12 mouse cellular contexts compared by ENCODE assay signal in genomic region chr3:101713669-101714068, GRCm38 (mm10).
DNase-seq lines count a peak whose midpoint lies in the region; ATAC-seq and TF ChIP-seq lines count a peak whose summit lies in the region.
"Had no signal": no experiment of that assay in that cellular context is flagged by ENCODE, and none has a peak within 500 bp of the region (broad histone marks: within the 10 kb centered on the region; RNA-seq: fewer than 3 reads in every experiment).

No protein-coding gene starts in this region.

- no peak for DNase-seq in forebrain, postnatal 0 days
- no peak for DNase-seq in forebrain, embryonic 11.5 days (ENCODE audit: low spot score)
- no peak for DNase-seq in kidney, postnatal 10 days
- peak; percentile 55 for DNase-seq in R1 (ENCODE audit: low read depth, low spot score)
- DNase-seq in limb, embryonic 10.5 days (ENCODE audit: low spot score), result no peak
- DNase-seq in testis, postnatal 14 days (ENCODE audit: low spot score), result no peak
- DNase-seq in thymus, postnatal 36 days, result no peak
- DNase-seq: adrenal gland, postnatal 10 days; kidney, adult 2 months; layer of hippocampus, postnatal 36 days had no signal

- no peaks in the 10 kb centered on the region for H3K9me3 ChIP-seq in forebrain, postnatal 0 days (ENCODE audit: low read length)
- H3K9me3 ChIP-seq in forebrain, embryonic 11.5 days (ENCODE audit: control insufficient read depth, low read length), result no peaks in the 10 kb centered on the region
- no peaks in the 10 kb centered on the region for H3K9me3 ChIP-seq in kidney, embryonic 16.5 days (ENCODE audit: low read length)
- H3K9me3 ChIP-seq in limb, embryonic 10.5 days (replicated peaks), result no peaks in the 10 kb centered on the region
- H3K9me3 ChIP-seq: megakaryocyte, embryonic 14.5 days had no signal

- H3K4me2 ChIP-seq in forebrain, postnatal 0 days (ENCODE audit: low read depth), result 0 out of 2 replicates have a peak overlapping the region, but pooled peaks have one; percentile 26
- no peak overlapping the region for H3K4me2 ChIP-seq in forebrain, embryonic 11.5 days (ENCODE audit: low read depth, low read length, severe bottlenecking)
- 0 out of 2 replicates have a peak overlapping the region, but pooled peaks have one; percentile 36 for H3K4me2 ChIP-seq in kidney, embryonic 16.5 days (replicated peaks; ENCODE audit: low read depth, low read length)

- H3K36me3 ChIP-seq in forebrain, postnatal 0 days (ENCODE audit: insufficient read depth), result no peaks in the 10 kb centered on the region
- H3K36me3 ChIP-seq in forebrain, embryonic 11.5 days (ENCODE audit: control insufficient read depth, insufficient read depth, low read length), result no peaks in the 10 kb centered on the region
- no peaks in the 10 kb centered on the region for H3K36me3 ChIP-seq in kidney, embryonic 16.5 days (ENCODE audit: insufficient read depth, low read length)
- no peaks in the 10 kb centered on the region for H3K36me3 ChIP-seq in limb, embryonic 10.5 days

- no peak overlapping the region for H3K4me3 ChIP-seq in forebrain, postnatal 0 days (ENCODE audit: low read depth, low read length)
- H3K4me3 ChIP-seq in forebrain, embryonic 11.5 days (ENCODE audit: low read depth, low read length), result no peak overlapping the region
- H3K4me3 ChIP-seq in kidney, embryonic 16.5 days (ENCODE audit: low read length), result no peak overlapping the region
- H3K4me3 ChIP-seq in limb, embryonic 10.5 days, result no peak overlapping the region
- H3K4me3 ChIP-seq: megakaryocyte, embryonic 14.5 days had no signal

- H3K27ac ChIP-seq in forebrain, postnatal 0 days (ENCODE audit: low read depth, low read length), result no peak overlapping the region
- H3K27ac ChIP-seq in forebrain, embryonic 11.5 days (ENCODE audit: low read depth, low read length), result no peak overlapping the region
- peak overlapping the region; percentile 82 for H3K27ac ChIP-seq in kidney, embryonic 16.5 days (ENCODE audit: low read length)
- H3K27ac ChIP-seq in limb, embryonic 10.5 days, result peak overlapping the region; percentile 73

- 60% methylated on average over 11 of the region's 11 CpGs for WGBS in forebrain, postnatal 0 days
- WGBS in forebrain, embryonic 11.5 days, result 76% methylated on average over 11 of the region's 11 CpGs
- 54% methylated on average over 11 of the region's 11 CpGs for WGBS in kidney, embryonic 16.5 days
- 72% methylated on average over 11 of the region's 11 CpGs for WGBS in limb, embryonic 10.5 days

- H3K9ac ChIP-seq in forebrain, postnatal 0 days, result no peak overlapping the region
- no peak overlapping the region for H3K9ac ChIP-seq in forebrain, embryonic 11.5 days (ENCODE audit: low read length)
- H3K9ac ChIP-seq in kidney, embryonic 16.5 days (replicated peaks; ENCODE audit: low read length), result no peak overlapping the region

- ATAC-seq in forebrain, postnatal 0 days, result peak; percentile 53; the same call in 1 of the 2 replicates
- ATAC-seq in forebrain, embryonic 11.5 days (replicated peaks; ENCODE audit: low FRiP score), result no peak
- no peak for ATAC-seq in kidney, embryonic 16.5 days (ENCODE audit: low FRiP score, low TSS enrichment)

- H3K27me3 ChIP-seq in forebrain, postnatal 0 days (ENCODE audit: insufficient read depth, low read length), result no peaks in the 10 kb centered on the region; the same call in 1 of the 2 replicates
- H3K27me3 ChIP-seq in forebrain, embryonic 11.5 days (ENCODE audit: control insufficient read depth, insufficient read depth, low read length), result no peaks in the 10 kb centered on the region
- H3K27me3 ChIP-seq in kidney, embryonic 16.5 days (ENCODE audit: insufficient read depth, low read length), result no peaks in the 10 kb centered on the region
- H3K27me3 ChIP-seq in limb, embryonic 10.5 days (ENCODE audit: low read depth, poor library complexity, severe bottlenecking), result no peaks in the 10 kb centered on the region

- no peak for TF ChIP-seq CTCF in forebrain, postnatal 0 days (IDR thresholded peaks at IDR 0.05; ENCODE audit: low read depth)

- no peaks in the 10 kb centered on the region for H3K4me1 ChIP-seq in forebrain, postnatal 0 days (ENCODE audit: insufficient read depth)
- H3K4me1 ChIP-seq in forebrain, embryonic 11.5 days (replicated peaks; ENCODE audit: control insufficient read depth, insufficient read depth, low read length), result peaks cover 14% of the 10 kb centered on the region
- peaks cover 31% of the 10 kb centered on the region for H3K4me1 ChIP-seq in kidney, embryonic 16.5 days (ENCODE audit: insufficient read depth, low read length)
- H3K4me1 ChIP-seq in limb, embryonic 10.5 days, result peaks cover 55% of the 10 kb centered on the region

Comparison
In these comparisons a context has a peak if more than half of its experiments do, and no peak if none do; other contexts are left out.
1. H3K27ac ChIP-seq: peak in kidney, embryonic 16.5 days (single experiment) and limb, embryonic 10.5 days (single experiment); none in forebrain, postnatal 0 days (single experiment) and forebrain, embryonic 11.5 days (single experiment).